Mouse (Mus musculus) liver, embryonic 14.5 days (tissue): Measurements from ENCODE around the gene Catsper3. TPM values are rescaled to one million over a fixed set of nuclear protein-coding genes. Genes with fewer than 3 reads are reported as not detected.

Experiments used
- ATAC-seq: fragments of 200-750 bp; cut with Nextera tagmentation; 2 replicates; pipeline ENCODE4 v1.8.0; 2017; ENCODE audit warnings: moderate number of reproducible peaks, mild to moderate bottlenecking, moderate library complexity; ENCODE audit not compliant: insufficient read depth
- DNase-seq, 3 experiments: peaks; one replicate each; pipeline ENCODE4 v3.0.0-alpha.2; 2012 to 2013; ENCODE audit warnings: low read depth in 3 of 3, low spot score in 3 of 3
- H3K27ac ChIP-seq: fragments of 300-500 bp; sonication (generic); 2 replicates; pipeline ENCODE4 v1.5.1; 2014; ENCODE audit warnings: moderate library complexity, mild to moderate bottlenecking, control low read depth, inconsistent platforms
- H3K27me3 ChIP-seq: fragments of 300-500 bp; sonication (generic); 2 replicates; pipeline ENCODE4 v1.6.1; 2014; ENCODE audit warnings: mild to moderate bottlenecking, low read length, moderate library complexity; ENCODE audit not compliant: control insufficient read depth, insufficient read depth
- H3K36me3 ChIP-seq: fragments of 300-500 bp; sonication (generic); replicated peaks from 2 replicates; pipeline ENCODE4 v1.6.1; 2014; ENCODE audit warnings: low read depth; ENCODE audit not compliant: control insufficient read depth, insufficient read depth
- H3K4me1 ChIP-seq, 2 experiments: fragments of 200-500 bp in 1 of 2; fragments of 300-500 bp in 1 of 2; sonication (generic) in 1 of 2; replicated peaks; 2 replicates each; pipeline ENCODE4 v1.6.1; 2012 to 2014; ENCODE audit warnings: antibody characterized with exemption in 1 of 2, inconsistent platforms in 1 of 2, low read length in 1 of 2; ENCODE audit not compliant: control insufficient read depth in 2 of 2, insufficient read depth in 2 of 2
- H3K4me2 ChIP-seq: fragments of 300-500 bp; sonication (generic); 2 replicates; pipeline ENCODE4 v1.6.1; 2014; ENCODE audit warnings: low read depth, mild to moderate bottlenecking, control low read depth, moderate library complexity
- H3K4me3 ChIP-seq, 2 experiments: fragments of 200-500 bp in 1 of 2; fragments of 300-500 bp in 1 of 2; sonication (generic) in 1 of 2; 2 replicates each; pipeline ENCODE4 v1.5.1; 2012 to 2014; ENCODE audit warnings: low read depth in 2 of 2, low read length in 2 of 2, mild to moderate bottlenecking in 2 of 2, control low read depth in 1 of 2, inconsistent platforms in 1 of 2, moderate library complexity in 1 of 2; ENCODE audit not compliant: insufficient read depth in 1 of 2
- H3K9ac ChIP-seq: fragments of 300-500 bp; sonication (generic); replicated peaks from 2 replicates; pipeline ENCODE4 v1.6.1; 2014; ENCODE audit warnings: mild to moderate bottlenecking, control low read depth, moderate library complexity
- H3K9me3 ChIP-seq: fragments of 300-500 bp; sonication (generic); 2 replicates; pipeline ENCODE4 v1.6.1; 2016; ENCODE audit warnings: low read length, mixed read lengths; ENCODE audit not compliant: control insufficient read depth
- CTCF ChIP-seq: IDR thresholded peaks from 2 replicates; pipeline ENCODE4 v1.5.1; 2016; ENCODE audit warnings: antibody characterized with exemption, low read depth, control low read depth
- EP300 ChIP-seq: IDR thresholded peaks from 2 replicates; pipeline ENCODE4 v1.6.1; 2016; ENCODE audit warnings: antibody characterized with exemption, low read depth
- WGBS: fragments of 180-500 bp; shearing (Covaris S2); extraction: QIAGEN DNeasy Blood & Tissue Kit; methylation state at CpG from one replicate; pipeline ENCODE4 v1.1.7; 2014; ENCODE audit not compliant: insufficient replicate concordance; 5-methylcytosine and 5-hydroxymethylcytosine counted together
- polyA plus RNA-seq, 2 experiments: library from polyadenylated mRNA; depleted of rRNA in 1 of 2; stranded (reverse) in 1 of 2; unstranded in 1 of 2; fragments of >200 nt; fragmentation: Nextera tagmentation in 1 of 2; extraction: Ambion mirVana in 1 of 2; gene quantifications; 2 replicates each; pipeline versions ENCODE4 v1.2.1 to v1.2.3; 2012 to 2014

Gene Catsper3
- polyA plus RNA-seq, 2 experiments, result 0.03 to 0.13 TPM

- DNase-seq (no peak), ATAC-seq (no peak)
- no peak overlapping the region for H3K4me3 ChIP-seq
- no peaks in the 10 kb centered on the region for H3K36me3 ChIP-seq
- TF ChIP-seq CTCF (no peak), EP300 (no peak)
- no peaks in the 10 kb centered on the region for H3K9me3 ChIP-seq
- 0 out of 4 replicates have a peak, but pooled peaks cover 0 to 2% of the 10 kb centered on the region in 2 experiments for H3K4me1 ChIP-seq
- H3K27ac ChIP-seq, result no peak overlapping the region
- no peak overlapping the region for H3K9ac ChIP-seq
- WGBS, result 32% methylated on average over 13 of the region's 13 CpGs
- peaks cover 5% of the 10 kb centered on the region for H3K27me3 ChIP-seq
- no peak overlapping the region for H3K4me2 ChIP-seq
Observed at GRCm38 (mm10) chr13:55848604-55849190, 64.3 kb downstream of the Catsper3 start.

GRCm38 (mm10) chr13:55850726-55851125 is 66.4 kb downstream of the Catsper3 start:
- peaks cover 5% of the 10 kb centered on the region for H3K27me3 ChIP-seq
- no peak overlapping the region for H3K4me2 ChIP-seq
- no peaks in the 10 kb centered on the region for H3K9me3 ChIP-seq
- WGBS, result 75% methylated on average over 5 of the region's 5 CpGs
- H3K4me3 ChIP-seq, result no peak overlapping the region
- H3K27ac ChIP-seq, result no peak overlapping the region
- ATAC-seq (no peak), DNase-seq (no peak)
- TF ChIP-seq CTCF, result no peak
- no peak for TF ChIP-seq EP300
- H3K4me1 ChIP-seq, result 0 out of 4 replicates have a peak, but pooled peaks cover 0 to 2% of the 10 kb centered on the region in 2 experiments
- H3K9ac ChIP-seq, result no peak overlapping the region
- H3K36me3 ChIP-seq, result no peaks in the 10 kb centered on the region

- no peaks in the 10 kb centered on the region for H3K36me3 ChIP-seq
- H3K9ac ChIP-seq, result no peak overlapping the region
- 0 out of 4 replicates have a peak, but pooled peaks cover 0 to 2% of the 10 kb centered on the region in 2 experiments for H3K4me1 ChIP-seq
- no peaks in the 10 kb centered on the region for H3K9me3 ChIP-seq
- DNase-seq (no peak), ATAC-seq (no peak)
- no peak for TF ChIP-seq CTCF
- TF ChIP-seq EP300, result no peak
- no peak overlapping the region for H3K4me2 ChIP-seq
- WGBS, result 36% methylated on average over 3 of the region's 3 CpGs
- H3K4me3 ChIP-seq, result no peak overlapping the region
- no peak overlapping the region for H3K27ac ChIP-seq
- H3K27me3 ChIP-seq, result peaks cover 5% of the 10 kb centered on the region
Observed at GRCm38 (mm10) chr13:55852205-55852604, 67.8 kb downstream of the Catsper3 start.

- no peak overlapping the region for H3K4me3 ChIP-seq
- no peak overlapping the region for H3K4me2 ChIP-seq
- H3K4me1 ChIP-seq, result no peaks in the 10 kb centered on the region
- no peaks in the 10 kb centered on the region for H3K9me3 ChIP-seq
- 57% methylated on average over 7 of the region's 7 CpGs for WGBS
- no peak overlapping the region for H3K9ac ChIP-seq
- DNase-seq, result no peak
- TF ChIP-seq CTCF (no peak), EP300 (no peak)
- H3K36me3 ChIP-seq, result no peaks in the 10 kb centered on the region
- no peak for ATAC-seq
- no peaks in the 10 kb centered on the region for H3K27me3 ChIP-seq
- H3K27ac ChIP-seq, result no peak overlapping the region
Observed at GRCm38 (mm10) chr13:55855793-55856192, 71.4 kb downstream of the Catsper3 start.

GRCm38 (mm10) chr13:55858463-55858862 is 74.1 kb downstream of the Catsper3 start:
- no peaks in the 10 kb centered on the region for H3K36me3 ChIP-seq
- H3K4me2 ChIP-seq, result no peak overlapping the region
- no peaks in the 10 kb centered on the region for H3K4me1 ChIP-seq
- ATAC-seq (no peak), DNase-seq (no peak)
- H3K9ac ChIP-seq, result no peak overlapping the region
- no peak overlapping the region for H3K27ac ChIP-seq
- H3K4me3 ChIP-seq, result no peak overlapping the region
- TF ChIP-seq EP300 (no peak), CTCF (no peak)
- H3K27me3 ChIP-seq, result no peaks in the 10 kb centered on the region
- H3K9me3 ChIP-seq, result no peaks in the 10 kb centered on the region
- 45% methylated on average over 5 of the region's 5 CpGs for WGBS

Other genes with a start within 250 kb of the Catsper3 start
- 18.9 and 29.4 TPM in 2 replicates for gene Ddx41, start 247.9 kb upstream of the Catsper3 start, polyA plus RNA-seq (2012; rRNA removed)
- 23.6 and 27.0 TPM in 2 replicates for gene Ddx41, start 247.9 kb upstream of the Catsper3 start, polyA plus RNA-seq (2014; fragmentation: Nextera tagmentation; extraction: Ambion mirVana)
- gene Fam193b, start 213.4 kb upstream of the Catsper3 start, polyA plus RNA-seq (2012; rRNA removed), result 18.3 and 20.9 TPM in 2 replicates
- gene Fam193b, start 213.4 kb upstream of the Catsper3 start, polyA plus RNA-seq (2014; fragmentation: Nextera tagmentation; extraction: Ambion mirVana), result 4.0 and 5.0 TPM in 2 replicates
- gene Tmed9, start 210.8 kb upstream of the Catsper3 start, polyA plus RNA-seq (2012; rRNA removed), result 36.9 and 58.3 TPM in 2 replicates
- gene Tmed9, start 210.8 kb upstream of the Catsper3 start, polyA plus RNA-seq (2014; fragmentation: Nextera tagmentation; extraction: Ambion mirVana), result 19.5 and 20.7 TPM in 2 replicates
- 5.5 and 5.8 TPM in 2 replicates for gene B4galt7, start 184.7 kb upstream of the Catsper3 start, polyA plus RNA-seq (2012; rRNA removed)
- gene B4galt7, start 184.7 kb upstream of the Catsper3 start, polyA plus RNA-seq (2014; fragmentation: Nextera tagmentation; extraction: Ambion mirVana), result 1.8 and 1.9 TPM in 2 replicates
- gene Caml, start 161.6 kb upstream of the Catsper3 start, polyA plus RNA-seq (2012; rRNA removed), result 7.4 and 12.4 TPM in 2 replicates
- 13.4 and 13.5 TPM in 2 replicates for gene Caml, start 161.6 kb upstream of the Catsper3 start, polyA plus RNA-seq (2014; fragmentation: Nextera tagmentation; extraction: Ambion mirVana)
- 9.8 and 19.3 TPM in 2 replicates for gene Ddx46, start 149.5 kb upstream of the Catsper3 start, polyA plus RNA-seq (2012; rRNA removed)
- gene Ddx46, start 149.5 kb upstream of the Catsper3 start, polyA plus RNA-seq (2014; fragmentation: Nextera tagmentation; extraction: Ambion mirVana), result 17.4 and 19.2 TPM in 2 replicates
- 14.7 and 17.4 TPM in 2 replicates for gene B230219D22Rik, start 91.4 kb upstream of the Catsper3 start, polyA plus RNA-seq (2012; rRNA removed)
- 8.4 and 9.7 TPM in 2 replicates for gene B230219D22Rik, start 91.4 kb upstream of the Catsper3 start, polyA plus RNA-seq (2014; fragmentation: Nextera tagmentation; extraction: Ambion mirVana)
- gene Txndc15, start 69.9 kb upstream of the Catsper3 start, polyA plus RNA-seq (2012; rRNA removed), result 8.8 and 10.4 TPM in 2 replicates
- 26.7 and 28.5 TPM in 2 replicates for gene Txndc15, start 69.9 kb upstream of the Catsper3 start, polyA plus RNA-seq (2014; fragmentation: Nextera tagmentation; extraction: Ambion mirVana)
- 19.7 and 25.1 TPM in 2 replicates for gene Pcbd2, start 57.2 kb upstream of the Catsper3 start, polyA plus RNA-seq (2012; rRNA removed)
- gene Pcbd2, start 57.2 kb upstream of the Catsper3 start, polyA plus RNA-seq (2014; fragmentation: Nextera tagmentation; extraction: Ambion mirVana), result 35.7 and 40.9 TPM in 2 replicates
- gene Pitx1, start 51.6 kb downstream of the Catsper3 start, polyA plus RNA-seq (2012; rRNA removed), result 0.09 and 0.24 TPM in 2 replicates
- gene Pitx1, start 51.6 kb downstream of the Catsper3 start, polyA plus RNA-seq (2014; fragmentation: Nextera tagmentation; extraction: Ambion mirVana), result not detected in 2 replicates